Mouse (Mus musculus): ENCODE data around the gene Pla2g6.

DNA sequence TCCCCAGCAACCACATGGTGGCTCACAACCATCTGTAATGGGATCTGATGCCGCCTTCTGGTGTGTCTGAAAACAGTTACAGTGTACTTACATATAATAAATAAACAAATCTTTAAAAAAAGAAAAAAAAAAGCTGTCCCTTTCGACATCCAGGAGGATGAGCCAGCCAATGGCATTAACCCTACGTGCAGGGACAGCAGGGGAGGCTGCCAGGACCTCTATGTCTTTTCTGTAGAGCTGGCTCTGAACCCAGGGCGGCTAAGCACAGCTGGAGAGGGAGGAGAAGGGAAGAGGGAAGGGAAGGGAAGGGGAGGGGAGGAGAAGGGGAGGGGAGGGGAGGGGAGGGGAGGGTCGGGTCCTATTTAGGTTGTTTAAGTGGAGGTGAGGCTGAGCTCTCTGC, 23.4 kb downstream of the Pla2g6 start:
- TF ChIP-seq EP300 (IDR thresholded peaks at IDR 0.05; ENCODE audit: low read depth) (no peak), CTCF (IDR thresholded peaks at IDR 0.05; ENCODE audit: low read depth) (no peak)

Measured in heart, postnatal 0 days (tissue).